Mouse (Mus musculus) cerebellum, postnatal 25 days (tissue): ENCODE measurements around the gene Cadm1.
A peak's percentile ranks its signal among the peaks of the same experiment; 100 is the strongest.

Source experiments
- DNase-seq, 2 experiments: peaks; one replicate each; pipeline ENCODE4 v3.0.0; 2021; ENCODE audit warnings: mixed read lengths in 2 of 2

Cadm1 gene

DNA sequence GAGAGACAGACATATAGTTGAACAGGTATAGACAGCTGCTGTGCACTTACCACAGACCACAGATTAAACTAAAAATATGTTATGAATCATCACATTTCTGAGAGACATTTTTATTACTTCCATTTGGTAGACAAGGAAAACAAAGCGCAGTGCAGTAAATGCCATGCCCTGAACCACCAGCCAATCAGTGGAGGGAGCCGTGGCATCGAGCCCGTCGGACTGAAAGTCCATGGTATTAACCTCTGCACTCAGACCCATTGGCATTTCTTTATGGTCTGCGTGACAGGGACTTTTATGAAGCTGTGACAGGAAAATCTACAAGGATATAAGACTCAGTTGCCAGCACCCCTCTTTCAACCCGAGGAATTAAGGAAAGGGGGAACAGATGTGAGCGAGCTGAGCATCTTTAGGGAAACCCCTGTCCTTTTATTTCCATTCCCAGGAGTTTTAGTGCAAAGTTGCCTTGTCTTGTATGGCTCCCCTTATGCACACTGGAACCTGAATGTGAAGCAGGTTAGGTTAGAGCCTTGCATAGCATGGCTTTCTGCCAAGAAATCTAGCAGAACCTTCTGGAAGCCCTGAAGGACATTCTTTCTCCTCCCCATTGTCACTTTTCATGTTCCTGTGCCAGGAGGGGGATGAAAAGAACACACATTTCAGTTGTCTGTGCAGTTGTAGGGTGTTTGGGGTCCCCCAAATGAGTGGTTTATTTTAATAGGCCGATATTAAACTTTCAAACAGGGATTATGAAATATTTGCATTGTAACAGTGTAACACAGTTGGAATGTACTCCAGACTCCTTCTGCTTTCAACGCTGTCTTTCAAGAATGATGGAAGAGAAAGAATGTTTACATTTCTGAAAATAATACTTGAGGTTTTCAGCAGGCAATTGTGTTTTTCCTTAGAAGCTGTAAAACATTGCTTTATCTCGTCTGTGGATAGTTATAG lies 145.1 kb downstream of the Cadm1 start:
- DNase-seq: peak in 1 of 2 experiments; percentile 49

GRCm38 (mm10) chr9:47686881-47687280 lies 156.9 kb downstream of the Cadm1 start:
- no peak for DNase-seq

DNA sequence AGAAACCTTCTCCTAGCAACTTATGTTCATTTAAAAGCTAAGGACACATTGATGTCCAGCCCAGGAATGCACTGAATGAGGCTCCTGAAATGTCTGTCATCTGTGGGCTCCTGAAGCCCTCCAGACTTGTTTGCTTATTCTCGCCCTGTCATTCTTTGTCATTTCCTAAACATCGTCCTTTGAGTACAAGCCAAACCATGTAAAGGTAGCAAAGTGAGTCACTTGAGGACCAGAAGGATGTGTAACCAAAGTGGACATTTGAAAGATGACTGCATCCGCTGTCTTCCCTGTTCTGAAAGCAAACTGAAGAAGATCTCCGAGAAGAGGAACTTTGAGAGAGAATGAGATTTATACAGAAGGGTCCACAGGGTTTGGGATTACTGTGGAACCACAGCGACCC lies 157.6 kb downstream of the Cadm1 start:
- DNase-seq: no peak

GRCm38 (mm10) chr9:47688297-47688696 lies 158.3 kb downstream of the Cadm1 start:
- DNase-seq: peak in 1 of 2 experiments; percentile 29

- no peak for DNase-seq
Observed at GRCm38 (mm10) chr9:47692911-47693310, 162.9 kb downstream of the Cadm1 start.

GRCm38 (mm10) chr9:47699026-47699425 lies 169.1 kb downstream of the Cadm1 start:
- DNase-seq: peak; percentile 67 to 82

- no peak for DNase-seq
Observed at GRCm38 (mm10) chr9:47700021-47700420, 170.0 kb downstream of the Cadm1 start.

GRCm38 (mm10) chr9:47703026-47703876 lies 173.3 kb downstream of the Cadm1 start:
- DNase-seq: peak in 1 of 2 experiments; percentile 25

DNA sequence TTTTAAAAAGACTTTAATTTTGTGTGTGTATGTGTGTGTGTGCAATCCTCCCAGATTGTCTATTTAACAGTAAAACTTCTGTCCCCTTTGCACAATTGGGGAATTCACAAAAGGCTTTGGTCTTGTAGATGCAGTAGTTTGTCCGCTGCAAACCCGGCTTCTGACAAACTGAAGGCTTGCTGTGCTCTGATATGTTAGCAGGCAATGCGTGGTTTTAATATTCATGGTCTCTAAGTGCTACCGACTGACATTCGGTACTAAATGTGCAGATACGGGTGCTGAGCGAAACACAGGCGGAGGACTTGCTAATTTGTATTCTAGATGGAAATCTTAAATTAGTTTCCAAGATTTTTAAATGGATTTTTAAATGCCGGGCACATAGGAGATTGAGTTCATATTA lies 176.4 kb downstream of the Cadm1 start:
- no peak for DNase-seq

- DNase-seq: no peak
Observed at GRCm38 (mm10) chr9:47707326-47707725, 177.4 kb downstream of the Cadm1 start.

DNA sequence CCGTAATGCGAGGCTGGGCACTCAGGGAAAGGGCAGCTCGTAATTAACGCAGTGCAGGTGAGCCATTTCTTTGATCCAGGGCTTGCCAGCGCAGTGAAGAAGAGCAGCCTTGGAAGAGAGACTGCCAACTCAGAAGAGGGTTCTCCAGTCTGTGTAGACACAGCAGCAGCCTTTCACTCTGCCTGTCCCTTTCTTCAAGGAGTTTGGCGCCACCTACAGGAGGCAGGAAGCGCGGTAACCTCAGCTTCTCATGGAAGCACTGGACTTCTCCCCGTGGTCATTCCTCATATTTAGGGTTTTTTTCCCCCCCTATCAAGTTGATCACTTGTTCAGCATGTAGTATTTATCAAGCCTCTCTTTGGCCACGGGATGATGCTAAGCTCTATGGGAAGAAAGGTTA lies 178.3 kb downstream of the Cadm1 start:
- peak; percentile 81 to 90 for DNase-seq

DNA sequence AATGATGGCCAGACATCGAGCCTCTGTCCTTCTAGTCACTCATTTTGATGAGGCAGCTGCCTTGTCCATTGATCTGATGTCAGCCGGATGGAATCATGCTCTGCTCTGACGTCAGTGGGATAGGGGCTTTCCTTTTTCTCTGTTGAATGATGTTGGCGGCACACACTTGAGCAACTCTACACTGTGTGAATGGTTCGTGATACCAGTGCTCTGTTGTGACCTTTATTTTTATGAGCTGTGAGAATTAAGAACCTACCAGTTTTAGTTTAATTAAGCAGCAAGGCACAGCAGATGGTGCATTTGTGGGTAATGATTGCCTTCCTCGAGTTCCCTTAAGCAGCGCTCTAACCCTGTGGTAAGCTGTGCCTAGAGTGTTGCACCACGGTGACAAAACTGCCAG lies 181.0 kb downstream of the Cadm1 start:
- DNase-seq: no peak

DNA sequence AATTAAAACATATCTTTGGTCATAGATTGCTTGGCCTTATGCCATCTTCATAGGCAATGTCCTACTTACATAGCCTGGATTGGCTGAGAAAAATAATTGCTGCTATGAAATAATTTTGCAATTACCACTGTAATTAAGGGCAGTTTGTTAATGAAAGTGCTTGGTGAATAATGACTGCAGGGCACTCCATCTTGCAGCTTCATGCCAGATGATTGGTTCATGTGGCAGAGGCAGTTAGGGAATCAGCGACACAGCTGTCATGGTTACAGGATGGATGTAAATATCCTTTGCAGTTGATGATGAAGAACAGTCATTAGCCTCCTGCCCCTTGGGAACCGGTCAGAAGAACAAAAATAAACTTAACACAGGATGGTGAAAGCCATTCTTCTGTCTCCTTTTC lies 184.6 kb downstream of the Cadm1 start:
- DNase-seq: no peak

DNA sequence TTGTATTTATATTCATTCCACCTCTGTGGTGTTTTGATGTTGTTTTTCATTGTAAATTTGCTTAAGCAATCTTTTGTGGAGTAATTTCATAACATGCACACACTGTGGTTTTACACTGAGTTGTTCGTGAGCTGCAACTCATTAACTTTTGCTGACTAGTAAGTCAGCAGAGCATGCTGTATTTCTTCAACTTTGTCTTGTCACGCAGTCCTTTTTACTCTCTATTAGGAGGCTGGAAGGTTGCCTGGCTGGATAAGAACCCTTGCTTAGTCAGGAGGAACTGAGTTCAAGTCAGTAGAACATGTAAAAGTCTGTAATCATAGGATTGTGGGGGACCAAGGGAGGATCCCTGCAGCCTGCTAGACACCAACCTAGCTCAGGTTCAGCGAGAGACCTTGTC lies 185.4 kb downstream of the Cadm1 start:
- DNase-seq: no peak

- peak in 1 of 2 experiments; percentile 50 for DNase-seq
Observed at GRCm38 (mm10) chr9:47716883-47717282, 186.9 kb downstream of the Cadm1 start.

GRCm38 (mm10) chr9:47727611-47728010 lies 197.6 kb downstream of the Cadm1 start:
- DNase-seq: no peak

DNA sequence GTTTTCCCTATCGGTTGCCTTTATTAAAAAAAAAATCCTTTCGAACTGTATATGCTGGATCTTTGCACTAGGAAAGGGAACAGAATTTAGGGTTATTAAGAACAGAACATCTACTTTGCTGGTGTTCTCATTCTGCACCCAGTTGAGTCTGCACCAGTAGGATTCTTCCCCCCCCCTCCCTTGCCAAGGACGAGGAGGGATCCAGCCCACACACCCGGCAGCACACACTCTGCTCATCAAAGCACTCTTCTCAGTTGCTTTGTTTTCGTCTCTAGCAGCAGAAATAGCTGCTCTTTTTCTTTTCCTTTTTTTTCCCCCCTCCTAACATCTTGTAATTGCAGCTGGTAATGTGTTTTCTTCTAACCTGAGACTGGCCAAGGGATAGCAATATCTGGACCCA lies 198.9 kb downstream of the Cadm1 start:
- no peak for DNase-seq

- DNase-seq: no peak
Observed at GRCm38 (mm10) chr9:47730247-47730646, 200.3 kb downstream of the Cadm1 start.

- DNase-seq: no peak
Observed at GRCm38 (mm10) chr9:47733780-47734451, 203.9 kb downstream of the Cadm1 start.

DNA sequence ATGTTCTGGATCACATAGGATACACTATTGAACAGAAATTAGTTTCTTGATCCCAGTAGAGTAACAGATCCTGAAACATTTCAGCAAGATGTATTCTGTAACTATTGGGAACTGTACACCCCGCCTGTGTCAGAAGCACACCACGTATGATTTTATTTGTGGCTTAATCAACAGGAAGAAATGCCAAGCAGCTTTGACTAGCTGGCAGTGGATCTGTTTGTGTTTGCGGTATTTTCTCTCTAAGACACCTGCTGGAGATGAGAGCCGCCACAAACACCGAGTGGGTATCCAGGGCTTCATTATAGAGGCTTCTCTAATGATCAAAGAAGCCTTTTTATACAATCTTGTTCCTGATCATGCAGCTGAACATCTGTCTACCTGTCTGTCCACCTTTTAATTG lies 204.9 kb downstream of the Cadm1 start:
- DNase-seq: no peak

DNA sequence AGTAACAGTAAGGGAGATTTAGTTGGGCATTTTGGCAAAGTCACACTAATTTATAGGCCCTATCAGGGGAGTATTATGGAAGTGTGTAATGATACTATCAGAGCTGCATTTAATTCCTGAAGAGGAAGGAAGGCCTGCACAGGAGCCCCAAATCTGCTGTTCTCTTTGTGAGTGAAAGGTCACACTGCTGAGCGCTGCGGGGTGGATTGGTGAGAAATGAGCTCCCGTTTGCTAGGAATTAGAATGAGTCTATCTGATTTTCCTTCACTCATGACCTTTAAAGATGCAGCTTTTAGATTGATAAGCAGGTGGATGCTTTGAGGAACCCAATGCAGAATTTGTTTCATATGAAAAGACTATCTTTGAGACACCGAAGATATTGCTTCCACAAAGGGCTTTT lies 208.8 kb downstream of the Cadm1 start:
- no peak for DNase-seq

- no peak for DNase-seq
Observed at GRCm38 (mm10) chr9:47739276-47739675, 209.3 kb downstream of the Cadm1 start.

GRCm38 (mm10) chr9:47741751-47742150 lies 211.8 kb downstream of the Cadm1 start:
- DNase-seq: peak; percentile 73 to 80
